Mouse (Mus musculus) ES-E14 (cell line): ENCODE measurements at regions not wholly inside any gene's neighbourhood (a gene's known extent, or its start where the extent isn't known, plus 50 kb on each side); places are given as distances from the start of the nearest gene placed in this dataset.

Source experiments
- CHD2 ChIP-seq: IDR thresholded peaks from 2 replicates; pipeline ENCODE4 v1.6.1; 2014; ENCODE audit warnings: mild to moderate bottlenecking, low read depth, low read length, inconsistent platforms
- HCFC1 ChIP-seq: IDR thresholded peaks from 2 replicates; pipeline ENCODE4 v1.6.1; 2012; ENCODE audit warnings: low read length, inconsistent platforms, borderline replicate concordance; ENCODE audit not compliant: insufficient read depth
- MAFK ChIP-seq: IDR thresholded peaks from 2 replicates; pipeline ENCODE4 v1.6.1; 2014; ENCODE audit warnings: mild to moderate bottlenecking, low read depth, low read length, inconsistent platforms; ENCODE audit not compliant: insufficient read depth
- ZNF384 ChIP-seq: IDR thresholded peaks from 2 replicates; pipeline ENCODE4 v1.6.1; 2012; ENCODE audit warnings: low read depth, low read length, inconsistent platforms

GRCm38 (mm10) chr6:140938025-140938424 is 208.9 kb downstream of the Gm11077 start:
- TF ChIP-seq ZNF384, result no peak
- TF ChIP-seq CHD2, result no peak
- TF ChIP-seq HCFC1, result no peak
- TF ChIP-seq MAFK, result no peak
